ENCODE assay signal across 20 mouse cellular contexts in genomic region chr4:7379996-7380395, GRCm38 (mm10).
DNase-seq lines count a peak whose midpoint lies in the region; ATAC-seq and TF ChIP-seq lines count a peak whose summit lies in the region.
"Had no signal": no experiment of that assay in that cellular context is flagged by ENCODE, and none has a peak within 500 bp of the region (broad histone marks: within the 10 kb centered on the region; RNA-seq: fewer than 3 reads in every experiment).

No protein-coding gene starts in this region.

- no peak overlapping the region for H3K4me2 ChIP-seq in kidney, postnatal 0 days (ENCODE audit: low read length)
- H3K4me2 ChIP-seq in kidney, embryonic 15.5 days = no peak overlapping the region
- no peak overlapping the region for H3K4me2 ChIP-seq in lung, postnatal 0 days (replicated peaks; ENCODE audit: low read depth, low read length)
- H3K4me2 ChIP-seq in liver, embryonic 12.5 days = no peak overlapping the region
- H3K4me2 ChIP-seq: embryonic facial prominence, embryonic 12.5 days; forebrain, embryonic 12.5 days; heart, embryonic 12.5 days; hindbrain, embryonic 15.5 days had no signal

- no peaks in the 10 kb centered on the region for H3K27me3 ChIP-seq in kidney, postnatal 0 days (ENCODE audit: insufficient read depth, low read length)
- no peaks in the 10 kb centered on the region for H3K27me3 ChIP-seq in kidney, embryonic 15.5 days
- no peaks in the 10 kb centered on the region for H3K27me3 ChIP-seq in lung, postnatal 0 days (replicated peaks; ENCODE audit: insufficient read depth, low read length)
- no peaks in the 10 kb centered on the region for H3K27me3 ChIP-seq in liver, embryonic 12.5 days (replicated peaks)
- H3K27me3 ChIP-seq: embryonic facial prominence, embryonic 12.5 days; forebrain, embryonic 12.5 days; heart, embryonic 12.5 days; hindbrain, embryonic 15.5 days had no signal

- H3K27ac ChIP-seq in kidney, postnatal 0 days = no peak overlapping the region
- H3K27ac ChIP-seq in kidney, embryonic 15.5 days = no peak overlapping the region
- H3K27ac ChIP-seq in lung, postnatal 0 days (ENCODE audit: low read length) = no peak overlapping the region
- H3K27ac ChIP-seq in liver, embryonic 12.5 days = no peak overlapping the region
- H3K27ac ChIP-seq: embryonic facial prominence, embryonic 12.5 days; forebrain, embryonic 12.5 days; gastrocnemius, adult 2 months; hindbrain, embryonic 15.5 days had no signal

- DNase-seq in kidney, postnatal 0 days (ENCODE audit: low spot score) = peak; percentile 21
- DNase-seq in lung, postnatal 0 days (ENCODE audit: low spot score) = peak; percentile 56
- DNase-seq in lung, postnatal 25 days (ENCODE audit: low spot score) = no peak
- DNase-seq in brain, adult 2 months (ENCODE audit: low read depth, low spot score) = peak; percentile 47
- DNase-seq in telencephalon, adult 2 months (ENCODE audit: low read depth, low spot score) = peak; percentile 19
- DNase-seq: adrenal gland, postnatal 14 days; B cell, adult 2 months; cerebellum, adult 18-20 months; cerebellum, postnatal 10 days; gastrocnemius, adult 2 months; gastrocnemius, postnatal 25 days had no signal

- H3K4me3 ChIP-seq in kidney, postnatal 0 days (replicated peaks; ENCODE audit: low read depth, low read length) = no peak overlapping the region
- H3K4me3 ChIP-seq in kidney, embryonic 15.5 days (replicated peaks) = no peak overlapping the region
- H3K4me3 ChIP-seq in lung, postnatal 0 days (ENCODE audit: low read depth, low read length) = no peak overlapping the region
- H3K4me3 ChIP-seq in liver, embryonic 12.5 days = no peak overlapping the region
- H3K4me3 ChIP-seq: embryonic facial prominence, embryonic 12.5 days; forebrain, embryonic 12.5 days; gastrocnemius, adult 2 months; heart, embryonic 12.5 days; hindbrain, embryonic 15.5 days had no signal

- no peak for TF ChIP-seq CTCF in kidney, postnatal 0 days (IDR thresholded peaks at IDR 0.05; ENCODE audit: low read depth)
- TF ChIP-seq CTCF in lung, postnatal 0 days (IDR thresholded peaks at IDR 0.05) = no peak

- no peak for TF ChIP-seq EP300 in lung, postnatal 0 days (IDR thresholded peaks at IDR 0.05)

- WGBS in kidney, postnatal 0 days = 48% methylated on average over 2 of the region's 2 CpGs
- WGBS in kidney, embryonic 15.5 days = 49% methylated on average over 2 of the region's 2 CpGs
- WGBS in lung, postnatal 0 days = 23% methylated on average over 2 of the region's 2 CpGs
- 48% methylated on average over 2 of the region's 2 CpGs for WGBS in liver, embryonic 12.5 days (ENCODE audit: insufficient replicate concordance)

- no peaks in the 10 kb centered on the region for H3K36me3 ChIP-seq in kidney, postnatal 0 days (ENCODE audit: insufficient read depth, low read length)
- H3K36me3 ChIP-seq in kidney, embryonic 15.5 days = no peaks in the 10 kb centered on the region
- no peaks in the 10 kb centered on the region for H3K36me3 ChIP-seq in lung, postnatal 0 days (ENCODE audit: insufficient read depth, low read length)
- H3K36me3 ChIP-seq in liver, embryonic 12.5 days = no peaks in the 10 kb centered on the region
- H3K36me3 ChIP-seq: embryonic facial prominence, embryonic 12.5 days; forebrain, embryonic 12.5 days; G1E; heart, embryonic 12.5 days; hindbrain, embryonic 15.5 days had no signal

- no peaks in the 10 kb centered on the region for H3K4me1 ChIP-seq in kidney, postnatal 0 days (replicated peaks; ENCODE audit: insufficient read depth, low read length)
- H3K4me1 ChIP-seq in kidney, embryonic 15.5 days = no peaks in the 10 kb centered on the region
- H3K4me1 ChIP-seq in lung, postnatal 0 days (ENCODE audit: insufficient read depth, low read depth, low read length) = no peaks in the 10 kb centered on the region
- no peaks in the 10 kb centered on the region for H3K4me1 ChIP-seq in liver, embryonic 12.5 days
- H3K4me1 ChIP-seq: embryonic facial prominence, embryonic 12.5 days; forebrain, embryonic 12.5 days; heart, embryonic 12.5 days; hindbrain, embryonic 15.5 days had no signal

- H3K9ac ChIP-seq in kidney, postnatal 0 days (ENCODE audit: low read depth, low read length) = no peak overlapping the region
- H3K9ac ChIP-seq in kidney, embryonic 15.5 days = no peak overlapping the region
- no peak overlapping the region for H3K9ac ChIP-seq in lung, postnatal 0 days (replicated peaks; ENCODE audit: low read depth)
- H3K9ac ChIP-seq in liver, embryonic 12.5 days = no peak overlapping the region
- H3K9ac ChIP-seq: embryonic facial prominence, embryonic 12.5 days; forebrain, embryonic 12.5 days; heart, embryonic 12.5 days; hindbrain, embryonic 15.5 days had no signal

- no peak for ATAC-seq in kidney, postnatal 0 days (replicated peaks; ENCODE audit: low FRiP score, low read depth)
- ATAC-seq in kidney, embryonic 15.5 days (replicated peaks; ENCODE audit: low FRiP score) = no peak
- no peak for ATAC-seq in lung, postnatal 0 days
- ATAC-seq in liver, embryonic 12.5 days = no peak
- ATAC-seq: CD4-positive, CD25-positive, alpha-beta regulatory T cell, adult 4 months; forebrain, embryonic 16.5 days had no signal

- H3K9me3 ChIP-seq in kidney, postnatal 0 days (replicated peaks; ENCODE audit: low read length) = no peaks in the 10 kb centered on the region
- no peaks in the 10 kb centered on the region for H3K9me3 ChIP-seq in kidney, embryonic 15.5 days (replicated peaks)
- H3K9me3 ChIP-seq in lung, postnatal 0 days (ENCODE audit: low read length) = no peaks in the 10 kb centered on the region
- H3K9me3 ChIP-seq in liver, embryonic 12.5 days (replicated peaks) = no peaks in the 10 kb centered on the region
- H3K9me3 ChIP-seq: embryonic facial prominence, embryonic 12.5 days; forebrain, embryonic 12.5 days; G1E; heart, embryonic 12.5 days; hindbrain, embryonic 15.5 days had no signal
